Mouse (Mus musculus) heart, embryonic 11.5 days (tissue): ENCODE measurements around the gene Etnk1. TPM values are rescaled to one million over a fixed set of nuclear protein-coding genes. Genes with fewer than 3 reads are reported as not detected.

Source experiments
- ATAC-seq: fragments of 200-750 bp; cut with Nextera tagmentation; replicated peaks from 2 replicates; pipeline ENCODE4 v1.8.0; 2017; ENCODE audit warnings: moderate library complexity; ENCODE audit not compliant: insufficient number of reproducible peaks, low FRiP score, low TSS enrichment
- H3K27ac ChIP-seq: fragments of 300-500 bp; sonication (generic); 2 replicates; pipeline ENCODE4 v1.5.1; 2014; ENCODE audit warnings: mild to moderate bottlenecking, low read depth, low read length
- H3K27me3 ChIP-seq: fragments of 300-500 bp; sonication (generic); 2 replicates; pipeline ENCODE4 v1.6.1; 2014; ENCODE audit warnings: mild to moderate bottlenecking, low read length, mixed read lengths; ENCODE audit not compliant: control insufficient read depth, insufficient read depth
- H3K36me3 ChIP-seq: fragments of 300-500 bp; sonication (generic); 2 replicates; pipeline ENCODE4 v1.6.1; 2014; ENCODE audit warnings: mild to moderate bottlenecking, low read length, moderate library complexity, mixed read lengths; ENCODE audit not compliant: control insufficient read depth, insufficient read depth
- H3K4me1 ChIP-seq: fragments of 300-500 bp; sonication (generic); 2 replicates; pipeline ENCODE4 v1.6.1; 2014; ENCODE audit warnings: low read length; ENCODE audit not compliant: control insufficient read depth, insufficient read depth
- H3K4me2 ChIP-seq: fragments of 300-500 bp; sonication (generic); 2 replicates; pipeline ENCODE4 v1.6.1; 2014; ENCODE audit warnings: mild to moderate bottlenecking, moderate library complexity
- H3K4me3 ChIP-seq: fragments of 300-500 bp; sonication (generic); 2 replicates; pipeline ENCODE4 v1.5.1; 2014; ENCODE audit warnings: low read depth, low read length
- H3K9ac ChIP-seq: fragments of 300-500 bp; sonication (generic); 2 replicates; pipeline ENCODE4 v1.6.1; 2014; ENCODE audit warnings: mild to moderate bottlenecking, low read depth, low read length, moderate library complexity
- H3K9me3 ChIP-seq: fragments of 300-500 bp; sonication (generic); replicated peaks from 2 replicates; pipeline ENCODE4 v1.6.1; 2016; ENCODE audit warnings: low read length; ENCODE audit not compliant: control insufficient read depth
- WGBS: fragments of 180-500 bp; shearing (Covaris S2); extraction: QIAGEN DNeasy Blood & Tissue Kit; methylation state at CpG from one replicate; pipeline ENCODE4 v1.1.7; 2014; ENCODE audit not compliant: insufficient replicate concordance; 5-methylcytosine and 5-hydroxymethylcytosine counted together
- polyA plus RNA-seq: library from polyadenylated mRNA; unstranded; fragments of >200 nt; fragmentation: Nextera tagmentation; extraction: Ambion mirVana; gene quantifications from 2 replicates; pipeline ENCODE4 v1.2.1, GENCODE M21; 2014

Etnk1 gene
- polyA plus RNA-seq, 1 experiment from 2014 or later = 18.0 TPM

- Histone ChIP-seq H3K27me3 (no peaks in the 10 kb centered on the region), H3K27ac (no peak overlapping the region), H3K4me2 (no peak overlapping the region), H3K4me3 (no peak overlapping the region), H3K4me1 (peaks cover 4% of the 10 kb centered on the region), H3K9ac (no peak overlapping the region), H3K9me3 (no peaks in the 10 kb centered on the region), H3K36me3 (no peaks in the 10 kb centered on the region)
- WGBS = 81% methylated on average over 8 of the region's 8 CpGs
- no peak for ATAC-seq
Measured at GRCm38 (mm10) chr6:143221245-143221644, 54.2 kb downstream of the Etnk1 start.

- H3K4me3 ChIP-seq = no peak overlapping the region
- no peaks in the 10 kb centered on the region for H3K36me3 ChIP-seq
- ATAC-seq = no peak
- no peak overlapping the region for H3K27ac ChIP-seq
- no peak overlapping the region for H3K9ac ChIP-seq
- no peaks in the 10 kb centered on the region for H3K27me3 ChIP-seq
- WGBS = 59% methylated on average over 11 of the region's 11 CpGs
- H3K4me1 ChIP-seq = peaks cover 4% of the 10 kb centered on the region
- no peak overlapping the region for H3K4me2 ChIP-seq
- no peaks in the 10 kb centered on the region for H3K9me3 ChIP-seq
Measured at GRCm38 (mm10) chr6:143224057-143224456, 57.0 kb downstream of the Etnk1 start.

GRCm38 (mm10) chr6:143224885-143225284 lies 57.9 kb downstream of the Etnk1 start:
- Histone ChIP-seq H3K9ac (no peak overlapping the region), H3K4me3 (no peak overlapping the region), H3K4me2 (no peak overlapping the region), H3K36me3 (no peaks in the 10 kb centered on the region), H3K4me1 (peaks cover 4% of the 10 kb centered on the region), H3K27me3 (no peaks in the 10 kb centered on the region), H3K27ac (no peak overlapping the region), H3K9me3 (no peaks in the 10 kb centered on the region)
- no peak for ATAC-seq
- 77% methylated on average over 6 of the region's 6 CpGs for WGBS

DNA sequence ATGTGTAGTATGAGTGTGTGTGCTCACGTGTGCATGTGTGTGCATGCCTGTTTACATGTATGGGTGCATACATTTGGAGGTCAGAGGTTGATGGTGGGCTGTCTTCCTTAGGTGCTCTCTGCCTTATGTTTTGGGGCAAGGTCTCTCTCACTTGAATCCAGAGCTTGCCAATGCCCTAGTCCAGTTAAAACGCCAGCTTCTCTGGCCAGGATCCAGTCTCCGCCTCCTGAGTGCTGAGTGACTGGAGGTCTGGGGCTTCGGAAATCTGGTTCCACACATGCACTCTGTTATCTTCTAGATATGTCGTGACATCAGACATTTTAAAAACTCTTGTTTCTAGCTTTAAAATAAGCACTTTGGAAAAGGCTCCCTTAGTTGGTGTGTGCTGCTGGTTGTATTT lies 61.7 kb downstream of the Etnk1 start:
- no peak overlapping the region for H3K9ac ChIP-seq
- H3K27ac ChIP-seq = no peak overlapping the region
- 49% methylated on average over 5 of the region's 5 CpGs for WGBS
- H3K4me2 ChIP-seq = no peak overlapping the region
- no peaks in the 10 kb centered on the region for H3K9me3 ChIP-seq
- H3K27me3 ChIP-seq = no peaks in the 10 kb centered on the region
- H3K36me3 ChIP-seq = no peaks in the 10 kb centered on the region
- no peak for ATAC-seq
- no peak overlapping the region for H3K4me3 ChIP-seq
- no peaks in the 10 kb centered on the region for H3K4me1 ChIP-seq

GRCm38 (mm10) chr6:143229906-143230305 lies 62.9 kb downstream of the Etnk1 start:
- Histone ChIP-seq H3K9ac (no peak overlapping the region), H3K4me1 (no peaks in the 10 kb centered on the region), H3K4me2 (no peak overlapping the region), H3K27me3 (no peaks in the 10 kb centered on the region), H3K4me3 (no peak overlapping the region), H3K27ac (no peak overlapping the region), H3K36me3 (no peaks in the 10 kb centered on the region), H3K9me3 (no peaks in the 10 kb centered on the region)
- ATAC-seq = no peak
- WGBS = 54% methylated on average over 8 of the region's 8 CpGs

- ATAC-seq = no peak
- H3K4me3 ChIP-seq = no peak overlapping the region
- H3K36me3 ChIP-seq = no peaks in the 10 kb centered on the region
- no peak overlapping the region for H3K27ac ChIP-seq
- H3K27me3 ChIP-seq = no peaks in the 10 kb centered on the region
- H3K4me2 ChIP-seq = no peak overlapping the region
- no peak overlapping the region for H3K9ac ChIP-seq
- H3K9me3 ChIP-seq = no peaks in the 10 kb centered on the region
- no peaks in the 10 kb centered on the region for H3K4me1 ChIP-seq
- WGBS = 64% methylated on average over 2 of the region's 2 CpGs
Measured at GRCm38 (mm10) chr6:143230888-143231287, 63.9 kb downstream of the Etnk1 start.

DNA sequence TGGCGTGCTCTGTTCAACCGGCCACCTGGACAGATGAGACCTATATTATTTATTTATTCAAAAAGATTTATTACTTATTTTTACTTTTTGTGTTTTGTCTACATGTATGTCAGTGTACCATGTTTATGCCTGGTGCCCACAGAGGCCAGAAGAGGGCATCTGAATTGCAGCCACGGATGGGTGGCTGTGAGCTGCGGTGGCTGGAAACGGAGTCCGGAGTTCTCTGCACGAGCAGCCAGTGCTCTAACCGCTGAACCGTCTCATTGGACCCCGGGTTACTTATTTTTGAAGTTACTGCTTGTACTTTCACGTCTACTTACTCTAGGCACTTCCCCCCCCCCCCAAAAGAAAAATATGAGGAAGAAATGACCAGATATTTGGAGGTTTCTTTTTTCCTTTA lies 65.7 kb downstream of the Etnk1 start:
- no peak for ATAC-seq
- no peaks in the 10 kb centered on the region for H3K9me3 ChIP-seq
- no peak overlapping the region for H3K27ac ChIP-seq
- no peaks in the 10 kb centered on the region for H3K36me3 ChIP-seq
- no peak overlapping the region for H3K4me2 ChIP-seq
- 90% methylated on average over 11 of the region's 11 CpGs for WGBS
- H3K27me3 ChIP-seq = no peaks in the 10 kb centered on the region
- no peaks in the 10 kb centered on the region for H3K4me1 ChIP-seq
- no peak overlapping the region for H3K9ac ChIP-seq
- H3K4me3 ChIP-seq = no peak overlapping the region

GRCm38 (mm10) chr6:143234868-143235267 lies 67.8 kb downstream of the Etnk1 start:
- Histone ChIP-seq H3K4me2 (no peak overlapping the region), H3K4me1 (no peaks in the 10 kb centered on the region), H3K27me3 (no peaks in the 10 kb centered on the region), H3K4me3 (no peak overlapping the region), H3K36me3 (no peaks in the 10 kb centered on the region), H3K9ac (no peak overlapping the region), H3K9me3 (no peaks in the 10 kb centered on the region), H3K27ac (no peak overlapping the region)
- WGBS = 80% methylated on average over 8 of the region's 8 CpGs
- ATAC-seq = no peak

- H3K4me3 ChIP-seq = no peak overlapping the region
- no peaks in the 10 kb centered on the region for H3K9me3 ChIP-seq
- no peaks in the 10 kb centered on the region for H3K27me3 ChIP-seq
- no peaks in the 10 kb centered on the region for H3K4me1 ChIP-seq
- H3K27ac ChIP-seq = no peak overlapping the region
- 85% methylated on average over 21 of the region's 21 CpGs for WGBS
- no peak for ATAC-seq
- no peaks in the 10 kb centered on the region for H3K36me3 ChIP-seq
- H3K9ac ChIP-seq = no peak overlapping the region
- H3K4me2 ChIP-seq = no peak overlapping the region
Measured at GRCm38 (mm10) chr6:143239362-143240074, 72.5 kb downstream of the Etnk1 start.
